Mouse (Mus musculus): ENCODE measurements around the gene Tnr. TPM values are rescaled to one million over a fixed set of nuclear protein-coding genes. Genes with fewer than 3 reads are reported as not detected.

Tnr gene
- total and polyA plus RNA-seq, 3 experiments: 0.01 TPM; not detected in 2

DNA sequence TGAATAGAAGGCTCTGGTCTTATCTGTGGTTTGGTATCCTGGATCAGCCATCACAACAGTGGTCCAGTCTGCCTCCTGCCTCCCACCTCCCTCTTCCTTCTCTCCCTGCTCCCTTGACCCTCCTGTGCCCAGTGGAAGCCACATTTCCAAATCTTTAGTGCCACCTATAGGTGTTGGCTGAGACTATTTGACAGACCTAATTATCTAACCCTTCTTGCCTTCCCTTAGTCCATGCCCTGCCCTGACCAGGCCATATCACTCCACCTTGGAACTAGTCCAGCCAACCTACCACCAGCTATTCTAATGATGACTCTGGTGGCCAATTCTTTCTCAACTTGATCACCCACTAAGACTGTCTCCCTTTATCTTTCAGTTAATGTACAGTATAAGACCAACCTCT, 408.5 kb downstream of the Tnr start:
- Histone ChIP-seq H3K27me3 (ENCODE audit: control insufficient read depth in 1 of 2, insufficient read depth in 2 of 2, low read length in 2 of 2) (no peaks in the 10 kb centered on the region), H3K4me3 (ENCODE audit: control insufficient read depth in 1 of 2, insufficient read depth in 1 of 2, low read depth in 2 of 2, low read length in 2 of 2) (no peak overlapping the region), H3K79me2 (ENCODE audit: control insufficient read depth, insufficient read depth, low read length, poor library complexity) (no peaks in the 10 kb centered on the region), H3K36me3 (ENCODE audit: control insufficient read depth in 1 of 2, insufficient read depth in 2 of 2, low read length in 2 of 2) (no peaks in the 10 kb centered on the region), H3K4me1 (ENCODE audit: control insufficient read depth in 1 of 2, insufficient read depth in 2 of 2, low read length in 2 of 2) (no peaks in the 10 kb centered on the region), H3K9ac (ENCODE audit: control insufficient read depth, low read depth, low read length, poor library complexity, severe bottlenecking) (no peak overlapping the region), H3K27ac (ENCODE audit: control insufficient read depth, low read depth, low read length) (no peak overlapping the region), H3K9me3 (replicated peaks; ENCODE audit: insufficient read depth, low read length) (no peaks in the 10 kb centered on the region)
- no peak for TF ChIP-seq NRF1 (IDR thresholded peaks at IDR 0.05; ENCODE audit: insufficient read depth, low read depth, low read length, poor library complexity, severe bottlenecking)
- TF ChIP-seq GABPA (IDR thresholded peaks at IDR 0.05; ENCODE audit: low read depth, low read length): no peak
- TF ChIP-seq POLR2AphosphoS5 (IDR thresholded peaks at IDR 0.05; ENCODE audit: borderline replicate concordance, low read depth, low read length): no peak
- TF ChIP-seq KAT2A (conservative IDR thresholded peaks at IDR 0.05; ENCODE audit: low read depth, low read length): no peak
- no peak for TF ChIP-seq MEF2A (IDR thresholded peaks at IDR 0.05; ENCODE audit: extremely low read depth, insufficient replicate concordance, low read depth, low read length, poor library complexity, severe bottlenecking)
- TF ChIP-seq EP300 (IDR thresholded peaks at IDR 0.05; ENCODE audit: low read depth in 1 of 2, low read length in 2 of 2): no peak
- no peak for TF ChIP-seq RAD21 (IDR thresholded peaks at IDR 0.05; ENCODE audit: low read depth, low read length)
- no peak for TF ChIP-seq E2F4 (IDR thresholded peaks at IDR 0.05; ENCODE audit: borderline replicate concordance, low read depth, low read length)
- TF ChIP-seq ZC3H11A (IDR thresholded peaks at IDR 0.05; ENCODE audit: low read depth, low read length): no peak
- no peak for TF ChIP-seq MXI1 (IDR thresholded peaks at IDR 0.05; ENCODE audit: low read depth, low read length)
- TF ChIP-seq MAZ (IDR thresholded peaks at IDR 0.05; ENCODE audit: low read depth, low read length): no peak
- TF ChIP-seq JUND (IDR thresholded peaks at IDR 0.05; ENCODE audit: low read depth, low read length): no peak
- TF ChIP-seq CHD2 (IDR thresholded peaks at IDR 0.05; ENCODE audit: low read length): no peak
- no peak for TF ChIP-seq MYC (IDR thresholded peaks at IDR 0.05; ENCODE audit: low read depth, low read length)
- no peak for TF ChIP-seq MAFK (IDR thresholded peaks at IDR 0.05; ENCODE audit: borderline replicate concordance, low read depth, low read length)
- no peak for TF ChIP-seq RCOR1 (IDR thresholded peaks at IDR 0.05; ENCODE audit: low read depth, low read length)
- TF ChIP-seq USF1 (IDR thresholded peaks at IDR 0.05; ENCODE audit: low read depth, low read length): no peak
- no peak for TF ChIP-seq TCF12 (IDR thresholded peaks at IDR 0.05; ENCODE audit: low read depth, low read length)
- no peak for TF ChIP-seq TBP (IDR thresholded peaks at IDR 0.05; ENCODE audit: low read depth, low read length)
- no peak for TF ChIP-seq MYB (IDR thresholded peaks at IDR 0.05; ENCODE audit: low read depth, low read length)
- DNase-seq (ENCODE audit: low read depth, low spot score): no peak

DNA sequence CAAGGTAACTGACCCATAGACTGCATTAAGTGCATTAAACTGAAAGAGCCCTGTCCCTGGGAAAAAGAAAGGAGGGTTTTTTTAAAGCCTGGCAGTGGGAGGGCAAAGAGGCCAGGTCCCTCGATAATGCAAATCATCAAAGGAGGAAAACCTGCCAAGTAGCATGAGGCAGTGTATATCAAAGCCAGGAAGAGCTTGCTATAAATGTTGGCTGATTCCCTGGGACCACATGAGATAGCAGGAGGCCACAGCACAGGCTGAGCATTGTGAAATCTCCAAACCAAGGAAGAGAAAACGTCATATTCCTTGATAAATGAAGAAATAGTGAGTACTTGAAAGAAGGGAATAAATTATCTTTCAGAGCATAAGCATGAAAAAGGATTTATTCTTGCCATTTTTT, 409.0 kb downstream of the Tnr start:
- no peaks in the 10 kb centered on the region for H3K4me1 ChIP-seq (ENCODE audit: control insufficient read depth in 1 of 2, insufficient read depth in 2 of 2, low read length in 2 of 2)
- TF ChIP-seq MYB (IDR thresholded peaks at IDR 0.05; ENCODE audit: low read depth, low read length) (no peak), TCF12 (IDR thresholded peaks at IDR 0.05; ENCODE audit: low read depth, low read length) (no peak), TAL1 (IDR thresholded peaks at IDR 0.05; ENCODE audit: low read length) (no peak), MEF2A (IDR thresholded peaks at IDR 0.05; ENCODE audit: extremely low read depth, insufficient replicate concordance, low read depth, low read length, poor library complexity, severe bottlenecking) (no peak), EP300 (IDR thresholded peaks at IDR 0.05; ENCODE audit: low read depth in 1 of 2, low read length in 2 of 2) (no peak), MAZ (IDR thresholded peaks at IDR 0.05; ENCODE audit: low read depth, low read length) (no peak), JUND (IDR thresholded peaks at IDR 0.05; ENCODE audit: low read depth, low read length) (no peak), CHD2 (IDR thresholded peaks at IDR 0.05; ENCODE audit: low read length) (no peak), MYC (IDR thresholded peaks at IDR 0.05; ENCODE audit: low read depth, low read length) (no peak), BHLHE40 (IDR thresholded peaks at IDR 0.05; ENCODE audit: borderline replicate concordance, low read depth, low read length) (no peak), POLR2A (IDR thresholded peaks at IDR 0.05; ENCODE audit: control insufficient read depth in 1 of 2, insufficient read depth in 1 of 2, low read depth in 1 of 2, low read length in 2 of 2, poor library complexity in 1 of 2) (no peak), HCFC1 (IDR thresholded peaks at IDR 0.05; ENCODE audit: low read depth, low read length) (no peak), POLR2AphosphoS2 (IDR thresholded peaks at IDR 0.05; ENCODE audit: low read length) (no peak), RAD21 (IDR thresholded peaks at IDR 0.05; ENCODE audit: low read depth, low read length) (no peak), E2F4 (IDR thresholded peaks at IDR 0.05; ENCODE audit: borderline replicate concordance, low read depth, low read length) (no peak), USF1 (IDR thresholded peaks at IDR 0.05; ENCODE audit: low read depth, low read length) (no peak), CHD1 (IDR thresholded peaks at IDR 0.05; ENCODE audit: low read depth, low read length) (no peak), ZKSCAN1 (IDR thresholded peaks at IDR 0.05; ENCODE audit: low read depth, low read length) (no peak), TBP (IDR thresholded peaks at IDR 0.05; ENCODE audit: low read depth, low read length) (no peak), SMC3 (IDR thresholded peaks at IDR 0.05; ENCODE audit: low read depth, low read length) (no peak)
- H3K36me3 ChIP-seq (ENCODE audit: control insufficient read depth in 1 of 2, insufficient read depth in 2 of 2, low read length in 2 of 2): no peaks in the 10 kb centered on the region
- no peaks in the 10 kb centered on the region for H3K79me2 ChIP-seq (ENCODE audit: control insufficient read depth, insufficient read depth, low read length, poor library complexity)
- no peak overlapping the region for H3K4me3 ChIP-seq (ENCODE audit: control insufficient read depth in 1 of 2, insufficient read depth in 1 of 2, low read depth in 2 of 2, low read length in 2 of 2)
- H3K27ac ChIP-seq (ENCODE audit: control insufficient read depth, low read depth, low read length): no peak overlapping the region
- no peak for DNase-seq (ENCODE audit: low read depth, low spot score)
- H3K27me3 ChIP-seq (ENCODE audit: control insufficient read depth in 1 of 2, insufficient read depth in 2 of 2, low read length in 2 of 2): no peaks in the 10 kb centered on the region
- no peaks in the 10 kb centered on the region for H3K9me3 ChIP-seq (replicated peaks; ENCODE audit: insufficient read depth, low read length)
- no peak overlapping the region for H3K9ac ChIP-seq (ENCODE audit: control insufficient read depth, low read depth, low read length, poor library complexity, severe bottlenecking)
